Mouse (Mus musculus): Measurements from ENCODE around the gene Gsk3a. TPM values are rescaled to one million over a fixed set of nuclear protein-coding genes. Genes with fewer than 3 reads are reported as not detected.

The Gsk3a gene
- polyA plus RNA-seq, 1 experiment, result 226 TPM

DNA sequence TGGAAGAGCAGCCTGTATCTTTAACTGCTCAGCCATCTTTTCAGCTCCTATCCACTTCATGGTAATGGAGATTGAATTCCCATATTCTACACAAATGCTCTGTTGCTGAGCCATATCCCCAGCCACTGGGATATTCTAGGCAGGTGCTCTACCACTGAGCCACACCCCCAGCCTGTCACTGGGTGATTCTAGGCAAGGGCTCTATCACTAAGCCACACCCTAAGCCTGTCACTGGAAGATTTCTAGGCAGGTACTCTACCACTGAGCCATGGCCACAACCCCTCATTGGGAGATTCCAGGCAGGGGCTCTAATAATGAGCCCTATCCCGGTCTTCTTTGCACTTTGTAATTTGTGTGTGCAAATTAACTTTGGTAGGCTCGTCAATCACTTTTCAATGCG lies 42.5 kb downstream of the Gsk3a start:
- no peak for TF ChIP-seq CTCF (IDR thresholded peaks at IDR 0.05; ENCODE audit: borderline replicate concordance, insufficient read depth, low read depth, low read length)
- TF ChIP-seq POLR2A (IDR thresholded peaks at IDR 0.05; ENCODE audit: borderline replicate concordance, insufficient read depth, low read length), result no peak
- Histone ChIP-seq H3K4me1 (ENCODE audit: control insufficient read depth, insufficient read depth, low read length) (peaks cover 7% of the 10 kb centered on the region; the same call in 1 of the 2 replicates), H3K27me3 (ENCODE audit: control insufficient read depth, insufficient read depth, low read length) (no peaks in the 10 kb centered on the region), H3K4me3 (replicated peaks; ENCODE audit: insufficient read depth, low read depth, low read length) (no peak overlapping the region), H3K27ac (ENCODE audit: insufficient read depth, low read length) (no peak overlapping the region)
- no peak for DNase-seq
- 68% methylated on average over 3 of the region's 3 CpGs for WGBS

DNA sequence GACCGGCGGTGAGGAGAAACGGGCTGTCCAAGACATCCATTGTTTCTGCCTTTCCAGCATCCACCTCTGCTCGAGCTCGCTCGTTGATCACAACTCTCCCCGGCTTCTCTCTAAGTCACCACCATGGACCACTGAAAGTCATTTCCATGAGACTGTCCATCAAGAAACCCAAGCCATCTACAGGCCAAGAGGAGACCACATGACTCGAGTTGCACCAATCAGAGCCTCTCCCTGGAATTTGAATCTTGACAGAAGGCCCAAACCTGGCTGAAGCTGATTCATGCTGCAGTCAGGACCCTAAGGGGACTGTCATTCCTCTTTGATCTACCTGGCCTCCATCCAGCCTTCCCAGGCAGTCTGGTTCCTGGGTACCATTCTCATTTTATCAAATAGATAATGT lies 45.5 kb downstream of the Gsk3a start:
- Histone ChIP-seq H3K27ac (ENCODE audit: insufficient read depth, low read length) (no peak overlapping the region), H3K4me1 (ENCODE audit: control insufficient read depth, insufficient read depth, low read length) (no peaks in the 10 kb centered on the region), H3K27me3 (ENCODE audit: control insufficient read depth, insufficient read depth, low read length) (no peaks in the 10 kb centered on the region), H3K4me3 (replicated peaks; ENCODE audit: insufficient read depth, low read depth, low read length) (no peak overlapping the region)
- TF ChIP-seq POLR2A (IDR thresholded peaks at IDR 0.05; ENCODE audit: borderline replicate concordance, insufficient read depth, low read length), result no peak
- no peak for TF ChIP-seq CTCF (IDR thresholded peaks at IDR 0.05; ENCODE audit: borderline replicate concordance, insufficient read depth, low read depth, low read length)
- DNase-seq, result no peak
- 72% methylated on average over 8 of the region's 8 CpGs for WGBS

DNA sequence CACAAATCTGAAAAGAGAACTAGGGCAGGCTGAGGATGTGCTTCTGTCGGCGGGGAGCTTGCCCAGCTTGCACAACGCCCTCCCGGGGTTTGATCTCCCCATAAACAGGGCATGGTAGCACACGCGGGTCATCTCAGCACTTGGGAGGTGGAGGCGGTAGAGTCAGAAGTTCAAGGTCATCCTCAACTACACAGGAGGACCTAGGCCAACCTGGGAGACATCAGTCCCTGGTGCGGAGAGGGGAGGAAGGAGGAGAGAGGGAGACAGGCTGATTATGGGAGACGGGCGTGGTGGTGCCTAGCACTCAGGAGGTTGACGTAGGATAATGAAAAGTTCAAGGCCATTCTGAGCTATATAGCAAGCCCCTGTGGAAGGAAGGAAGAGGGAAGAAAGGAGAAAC lies 46.8 kb downstream of the Gsk3a start:
- WGBS, result 89% methylated on average over 11 of the region's 11 CpGs
- no peak overlapping the region for H3K4me3 ChIP-seq (replicated peaks; ENCODE audit: insufficient read depth, low read depth, low read length)
- no peaks in the 10 kb centered on the region for H3K27me3 ChIP-seq (ENCODE audit: control insufficient read depth, insufficient read depth, low read length)
- no peak for TF ChIP-seq POLR2A (IDR thresholded peaks at IDR 0.05; ENCODE audit: borderline replicate concordance, insufficient read depth, low read length)
- no peak for TF ChIP-seq CTCF (IDR thresholded peaks at IDR 0.05; ENCODE audit: borderline replicate concordance, insufficient read depth, low read depth, low read length)
- DNase-seq, result no peak
- H3K27ac ChIP-seq (ENCODE audit: insufficient read depth, low read length), result no peak overlapping the region
- H3K4me1 ChIP-seq (ENCODE audit: control insufficient read depth, insufficient read depth, low read length), result no peaks in the 10 kb centered on the region

DNA sequence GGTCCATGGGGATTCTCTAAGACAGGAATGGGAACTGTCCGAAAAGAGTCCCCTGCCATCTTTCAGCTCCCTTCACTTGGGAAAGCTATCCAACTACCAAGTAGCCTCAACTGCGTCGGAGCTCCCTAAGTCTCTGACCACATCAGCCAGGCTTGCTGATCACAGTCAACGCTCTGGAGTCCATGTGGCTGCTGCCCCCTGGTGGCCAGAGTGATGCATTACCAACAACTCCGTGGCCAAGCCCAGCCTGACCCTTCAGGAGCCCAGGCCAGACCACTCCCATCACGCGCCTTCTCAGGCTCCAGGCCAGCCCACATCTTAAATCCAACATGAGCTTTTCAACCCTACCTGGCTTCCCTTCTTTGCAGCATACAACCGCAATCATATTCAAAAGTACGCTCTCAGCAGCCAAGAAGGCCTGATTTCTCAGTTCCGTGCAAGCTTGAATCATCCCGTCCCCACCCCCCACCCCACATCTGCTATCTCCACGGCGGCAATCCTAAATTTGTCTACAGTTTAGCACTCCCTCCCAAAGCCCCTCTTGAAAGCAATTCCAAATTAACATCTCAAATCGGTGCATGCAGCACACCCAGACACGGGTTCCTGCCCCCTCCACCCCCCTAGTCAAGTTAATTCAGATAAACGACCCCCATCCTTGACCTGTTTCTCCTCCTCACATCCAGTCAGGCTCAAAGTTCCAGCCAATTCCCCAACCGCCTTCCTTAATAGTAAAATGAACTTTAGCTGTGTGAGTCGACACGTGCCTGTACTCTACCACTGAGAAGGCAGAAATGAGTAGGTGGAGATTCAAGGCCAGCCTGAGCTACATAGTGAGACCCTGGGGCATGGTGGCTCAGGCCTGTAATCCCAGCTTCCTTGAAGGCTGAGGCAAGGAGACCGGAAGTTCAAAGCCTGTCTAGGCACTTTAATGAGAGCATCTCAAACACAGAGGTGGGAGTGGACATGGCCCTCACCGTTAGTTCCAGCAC lies 49.7 kb downstream of the Gsk3a start:
- H3K4me1 ChIP-seq (ENCODE audit: control insufficient read depth, insufficient read depth, low read length), result no peaks in the 10 kb centered on the region
- WGBS, result 28% methylated on average over 21 of the region's 21 CpGs
- TF ChIP-seq POLR2A (IDR thresholded peaks at IDR 0.05; ENCODE audit: borderline replicate concordance, insufficient read depth, low read length) (no peak), CTCF (IDR thresholded peaks at IDR 0.05; ENCODE audit: borderline replicate concordance, insufficient read depth, low read depth, low read length) (peak; percentile 99)

DNA sequence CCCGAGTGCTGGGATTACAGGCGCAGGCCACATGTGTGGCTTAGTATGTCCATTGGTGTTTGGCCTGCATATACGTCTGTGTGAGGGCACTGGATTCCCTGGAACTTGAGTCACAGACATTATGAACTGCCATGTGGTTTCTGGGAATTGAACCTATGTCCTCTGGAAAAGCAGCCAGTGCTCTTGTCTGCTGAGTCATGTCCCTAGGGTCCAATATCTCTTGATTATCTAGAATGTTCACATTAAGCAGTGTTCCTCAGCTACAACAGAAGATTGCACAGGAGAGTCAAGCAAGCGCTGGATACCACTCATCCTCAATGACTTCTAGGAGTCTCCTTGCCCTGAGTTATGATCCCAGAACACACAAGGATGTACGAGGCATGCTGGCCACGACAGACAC lies 53.6 kb downstream of the Gsk3a start:
- TF ChIP-seq POLR2A (IDR thresholded peaks at IDR 0.05; ENCODE audit: borderline replicate concordance, insufficient read depth, low read length) (no peak), CTCF (IDR thresholded peaks at IDR 0.05; ENCODE audit: borderline replicate concordance, insufficient read depth, low read depth, low read length) (no peak)
- 91% methylated on average over 6 of the region's 6 CpGs for WGBS
- Histone ChIP-seq H3K27ac (ENCODE audit: insufficient read depth, low read length) (no peak overlapping the region), H3K4me3 (replicated peaks; ENCODE audit: insufficient read depth, low read depth, low read length) (no peak overlapping the region), H3K4me1 (ENCODE audit: control insufficient read depth, insufficient read depth, low read length) (peaks cover 10% of the 10 kb centered on the region), H3K27me3 (ENCODE audit: control insufficient read depth, insufficient read depth, low read length) (no peaks in the 10 kb centered on the region)
- no peak for DNase-seq

More for the DNA sequence above, 49.7 kb downstream of the Gsk3a start:
- no peak overlapping the region for H3K27ac ChIP-seq (ENCODE audit: insufficient read depth, low read length)
- DNase-seq, result peak; percentile 86 to 93
- H3K27me3 ChIP-seq (ENCODE audit: control insufficient read depth, insufficient read depth, low read length), result no peaks in the 10 kb centered on the region
- peak overlapping the region; percentile 35 for H3K4me3 ChIP-seq (replicated peaks; ENCODE audit: insufficient read depth, low read depth, low read length)

DNA sequence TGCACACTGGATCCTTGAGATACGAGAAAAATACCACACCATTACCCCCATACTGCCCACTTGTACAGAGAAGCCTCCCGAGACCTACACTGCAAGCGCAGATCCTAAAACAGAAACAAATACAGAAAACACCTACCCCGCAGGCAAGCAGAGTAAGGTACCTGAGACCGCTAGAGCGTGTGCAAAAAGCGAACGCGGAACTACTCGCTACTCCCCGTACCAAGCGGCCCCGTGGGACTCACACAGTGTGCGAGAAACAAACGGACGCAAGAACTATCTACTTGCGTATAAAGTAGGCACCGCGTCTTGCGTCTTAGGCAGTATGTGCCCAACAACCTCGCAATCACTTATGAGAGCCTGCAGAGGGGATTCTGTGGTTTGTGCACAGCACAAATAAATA lies 55.8 kb downstream of the Gsk3a start:
- WGBS, result 12% methylated on average over 21 of the region's 21 CpGs
- Histone ChIP-seq H3K4me1 (ENCODE audit: control insufficient read depth, insufficient read depth, low read length) (peaks cover 18% of the 10 kb centered on the region), H3K4me3 (replicated peaks; ENCODE audit: insufficient read depth, low read depth, low read length) (peak overlapping the region; percentile 49), H3K27me3 (ENCODE audit: control insufficient read depth, insufficient read depth, low read length) (no peaks in the 10 kb centered on the region), H3K27ac (ENCODE audit: insufficient read depth, low read length) (no peak overlapping the region)
- TF ChIP-seq POLR2A (IDR thresholded peaks at IDR 0.05; ENCODE audit: borderline replicate concordance, insufficient read depth, low read length) (no peak), CTCF (IDR thresholded peaks at IDR 0.05; ENCODE audit: borderline replicate concordance, insufficient read depth, low read depth, low read length) (no peak)
- DNase-seq, result no peak

DNA sequence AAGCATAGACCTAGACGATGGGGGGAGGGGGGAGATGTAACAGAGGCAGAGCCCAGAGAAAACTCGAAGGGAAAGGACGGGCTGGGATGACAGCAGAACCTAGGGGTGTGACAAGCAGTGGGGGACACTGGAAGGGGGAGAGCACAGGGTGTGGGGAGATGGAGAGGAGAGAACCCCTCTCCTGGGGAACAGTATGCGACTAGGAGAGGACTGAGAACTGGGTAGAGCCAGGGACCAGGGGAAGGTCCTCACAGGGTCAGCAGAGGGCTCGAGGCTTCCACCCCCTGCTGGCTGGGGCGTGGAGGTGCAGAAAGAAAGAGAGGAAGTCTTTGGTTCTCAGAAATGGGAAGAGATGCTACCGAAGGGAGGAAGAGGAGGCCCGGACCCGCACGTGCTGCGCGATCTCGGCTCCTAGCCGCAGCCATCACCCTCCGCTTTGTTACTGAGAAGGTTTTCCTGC lies 56.3 kb downstream of the Gsk3a start:
- no peak overlapping the region for H3K27ac ChIP-seq (ENCODE audit: insufficient read depth, low read length)
- WGBS, result 5% methylated on average over 15 of the region's 15 CpGs
- TF ChIP-seq POLR2A (IDR thresholded peaks at IDR 0.05; ENCODE audit: borderline replicate concordance, insufficient read depth, low read length), result no peak
- TF ChIP-seq CTCF (IDR thresholded peaks at IDR 0.05; ENCODE audit: borderline replicate concordance, insufficient read depth, low read depth, low read length), result peak; percentile 58; the same call in 1 of the 2 replicates
- H3K4me1 ChIP-seq (ENCODE audit: control insufficient read depth, insufficient read depth, low read length), result peaks cover 18% of the 10 kb centered on the region
- no peaks in the 10 kb centered on the region for H3K27me3 ChIP-seq (ENCODE audit: control insufficient read depth, insufficient read depth, low read length)
- peak overlapping the region; percentile 49 for H3K4me3 ChIP-seq (replicated peaks; ENCODE audit: insufficient read depth, low read depth, low read length)
- peak; percentile 47 to 59 for DNase-seq

DNA sequence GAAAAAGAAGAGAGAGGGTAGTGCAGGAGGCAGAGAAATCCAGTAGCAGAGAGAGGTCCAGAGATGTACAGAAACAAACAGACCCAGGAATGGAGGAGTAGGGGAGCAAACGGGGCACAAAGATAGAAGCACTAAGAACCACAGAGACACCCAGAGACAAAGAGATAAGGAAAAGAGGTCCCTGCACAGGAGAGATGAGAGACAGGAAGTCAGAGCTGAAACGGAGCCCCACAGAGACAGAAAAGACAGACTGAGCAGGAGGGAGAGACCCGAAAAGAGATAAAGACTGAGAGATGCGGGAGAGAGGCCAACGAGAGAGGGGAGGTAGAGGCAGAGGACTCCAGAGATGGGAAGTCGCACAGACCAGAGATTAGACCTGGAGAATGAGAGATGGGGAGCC lies 57.1 kb downstream of the Gsk3a start:
- Histone ChIP-seq H3K27ac (ENCODE audit: insufficient read depth, low read length) (no peak overlapping the region), H3K4me1 (ENCODE audit: control insufficient read depth, insufficient read depth, low read length) (peaks cover 18% of the 10 kb centered on the region), H3K4me3 (replicated peaks; ENCODE audit: insufficient read depth, low read depth, low read length) (peak overlapping the region; percentile 19), H3K27me3 (ENCODE audit: control insufficient read depth, insufficient read depth, low read length) (no peaks in the 10 kb centered on the region)
- no peak for TF ChIP-seq POLR2A (IDR thresholded peaks at IDR 0.05; ENCODE audit: borderline replicate concordance, insufficient read depth, low read length)
- TF ChIP-seq CTCF (IDR thresholded peaks at IDR 0.05; ENCODE audit: borderline replicate concordance, insufficient read depth, low read depth, low read length), result no peak
- no peak for DNase-seq
- 21% methylated on average over 6 of the region's 6 CpGs for WGBS
